Mouse (Mus musculus) hematopoietic stem cell, adult 5-6 weeks (primary cell): ENCODE data around the gene Pla2g2c. TPM values are rescaled to one million over a fixed set of nuclear protein-coding genes. Genes with fewer than 3 reads are reported as not detected.
A peak's percentile ranks its signal among the peaks of the same experiment; 100 is the strongest.

Source experiments
- ATAC-seq, 2 experiments: fragments of 125-278 bp in 1 of 2; replicated peaks in 1 of 2; 2 replicates each; pipeline ENCODE4 v1.8.0; 2016 to 2017; ENCODE audit warnings: inconsistent platforms in 2 of 2, mild to moderate bottlenecking in 2 of 2, moderate number of reproducible peaks in 2 of 2, low read depth in 1 of 2, moderate TSS enrichment in 1 of 2; ENCODE audit not compliant: low FRiP score in 2 of 2, poor library complexity in 2 of 2, severe bottlenecking in 2 of 2, insufficient read depth in 1 of 2, low TSS enrichment in 1 of 2
- total RNA-seq: library from RNA; stranded (forward); fragments of 172-1452, 232-1000 nt; gene quantifications from 2 replicates; pipeline ENCODE4 v1.2.3, GENCODE M21; 2017

The Pla2g2c gene
- total RNA-seq, 1 experiment from 2014 or later, result not detected

- ATAC-seq, result no peak
Observed at GRCm38 (mm10) chr4:138703591-138703990, 21.0 kb upstream of the Pla2g2c start.

GRCm38 (mm10) chr4:138704169-138704568 lies 20.4 kb upstream of the Pla2g2c start:
- ATAC-seq, result no peak

- no peak for ATAC-seq
Observed at GRCm38 (mm10) chr4:138706620-138707019, 18.0 kb upstream of the Pla2g2c start.

DNA sequence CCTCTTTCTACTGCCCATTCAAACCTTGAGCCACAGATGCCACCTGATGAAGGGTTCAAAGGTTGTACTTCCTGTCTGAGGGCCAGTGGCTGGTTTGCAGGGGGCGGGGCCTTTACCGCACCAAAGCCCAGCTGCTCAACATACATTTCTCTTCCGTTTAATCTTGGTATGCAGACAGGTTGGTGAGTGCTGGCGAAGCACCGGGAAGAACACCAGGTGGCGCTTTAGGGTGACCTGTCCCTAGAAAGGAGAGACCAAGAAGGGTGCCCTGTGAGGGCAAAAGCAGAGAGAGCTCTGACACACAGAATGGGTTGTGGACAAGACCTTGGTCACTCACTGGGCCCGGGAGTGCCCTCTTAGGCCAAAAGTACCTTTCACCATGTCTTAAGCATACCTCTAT lies 16.0 kb upstream of the Pla2g2c start:
- peak in 1 of 2 experiments; percentile 62; a peak in 2 of 4 replicates for ATAC-seq

DNA sequence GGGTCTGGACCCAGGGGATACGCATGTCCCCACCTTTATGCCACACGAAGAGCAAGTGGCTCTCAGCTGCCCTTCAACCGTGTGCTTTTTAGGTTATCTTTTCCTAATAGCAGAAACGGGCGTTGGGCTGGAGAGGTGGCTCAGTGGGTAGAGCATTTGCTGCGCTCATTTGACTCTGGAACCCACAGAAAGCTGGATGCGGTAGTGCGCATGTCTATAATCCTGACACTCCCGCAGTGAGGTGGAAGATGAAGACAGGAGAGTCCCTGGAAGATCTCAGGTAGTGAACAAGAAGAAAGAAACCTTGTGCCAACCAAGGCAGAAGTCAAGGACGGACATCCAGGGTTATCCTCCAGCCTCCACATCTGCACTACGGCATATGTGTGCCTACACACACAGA lies 15.3 kb upstream of the Pla2g2c start:
- no peak for ATAC-seq

DNA sequence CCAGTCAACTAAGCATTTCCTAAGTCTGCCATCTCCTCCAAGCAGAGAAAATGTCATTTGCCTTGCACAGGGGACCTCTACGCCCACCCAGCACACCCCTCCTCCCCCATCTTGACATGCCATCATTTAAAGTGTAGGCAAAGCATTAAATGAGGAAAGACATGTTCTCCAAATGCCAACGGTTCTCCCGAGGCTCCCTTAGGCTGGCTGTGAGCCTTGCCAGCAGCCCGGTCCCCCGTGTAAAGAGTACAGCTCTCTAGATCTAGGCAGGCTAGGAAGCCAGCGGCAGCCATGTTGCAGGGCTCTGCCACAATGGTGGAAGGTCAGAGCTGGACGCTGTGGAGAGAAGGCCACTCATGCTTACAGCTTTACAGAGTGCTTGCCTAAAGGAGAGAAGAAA lies 14.6 kb upstream of the Pla2g2c start:
- no peak for ATAC-seq

DNA sequence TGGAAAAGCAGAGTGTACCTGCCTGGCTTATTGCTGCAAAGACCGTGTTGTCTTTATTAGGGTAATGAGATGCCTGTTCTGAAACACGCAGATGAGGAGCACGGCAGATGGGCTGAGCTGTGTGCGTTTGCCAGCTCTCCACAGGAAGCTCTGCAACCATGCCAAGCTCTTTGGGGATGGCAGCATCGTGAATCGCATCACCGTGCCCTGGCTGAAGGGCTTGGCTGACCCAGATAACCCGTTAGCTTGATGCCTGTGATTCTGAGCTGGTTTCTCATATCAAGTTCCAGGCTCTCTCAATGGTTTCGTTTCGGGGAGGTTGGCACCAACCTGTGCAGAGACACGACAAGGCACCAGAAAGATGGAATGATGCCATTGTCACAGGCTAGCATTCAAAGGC lies 14.0 kb upstream of the Pla2g2c start:
- ATAC-seq, result no peak

DNA sequence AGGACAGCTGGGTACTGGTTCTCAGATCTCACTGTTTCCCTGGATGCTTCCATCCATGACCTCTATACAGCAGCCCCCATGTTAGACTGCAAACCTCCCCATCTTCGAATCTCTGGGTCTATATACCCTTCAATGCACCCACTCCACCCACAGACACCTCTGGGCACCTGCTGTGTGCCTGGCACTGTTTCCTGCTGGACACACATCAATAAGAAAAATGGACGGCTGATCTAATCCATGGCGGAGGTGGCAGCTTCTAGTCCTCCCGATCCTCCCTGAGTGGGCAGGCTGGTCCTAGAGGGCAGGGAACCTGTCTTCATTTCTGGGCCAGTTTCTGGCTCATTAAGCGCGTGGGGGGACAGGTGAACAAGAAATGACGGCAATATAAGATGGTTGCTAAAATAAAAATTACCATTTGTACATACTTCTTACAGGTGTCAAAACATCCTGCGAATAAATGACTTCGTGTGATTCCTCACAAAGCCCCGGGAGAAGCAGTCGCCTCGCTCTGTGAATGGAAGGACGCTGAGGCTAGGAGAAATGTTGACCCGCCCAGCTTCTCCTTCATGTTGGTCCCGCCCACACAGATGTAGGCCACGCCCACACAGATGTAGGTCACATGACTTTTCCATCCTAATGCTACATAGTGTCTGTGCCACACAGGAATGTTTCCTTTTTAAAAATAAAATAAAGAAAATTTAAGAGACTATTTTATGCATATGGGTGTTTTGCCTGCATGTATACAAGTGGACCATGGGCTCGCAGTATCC lies 13.4 kb upstream of the Pla2g2c start:
- no peak for ATAC-seq

DNA sequence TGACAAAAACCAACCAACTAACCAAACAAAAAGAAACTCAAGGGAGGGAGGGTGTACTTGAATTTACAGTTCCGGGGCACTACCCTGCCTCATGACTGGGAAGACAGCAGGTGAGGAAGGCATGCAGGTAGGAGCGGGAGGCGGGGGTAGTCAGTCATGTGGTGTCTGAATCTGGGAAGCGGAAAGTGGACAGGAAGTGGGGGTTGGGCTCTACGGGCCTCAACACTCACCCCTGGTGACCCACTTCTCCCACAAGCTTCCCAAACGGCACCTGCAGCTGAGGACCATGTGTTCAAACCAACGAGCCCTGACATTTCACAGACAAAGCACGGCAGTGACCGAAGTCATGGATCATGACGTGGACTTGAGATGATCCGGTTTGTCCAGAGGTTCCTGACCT lies 12.5 kb upstream of the Pla2g2c start:
- no peak for ATAC-seq

GRCm38 (mm10) chr4:138712621-138713020 lies 12.0 kb upstream of the Pla2g2c start:
- ATAC-seq, result no peak

DNA sequence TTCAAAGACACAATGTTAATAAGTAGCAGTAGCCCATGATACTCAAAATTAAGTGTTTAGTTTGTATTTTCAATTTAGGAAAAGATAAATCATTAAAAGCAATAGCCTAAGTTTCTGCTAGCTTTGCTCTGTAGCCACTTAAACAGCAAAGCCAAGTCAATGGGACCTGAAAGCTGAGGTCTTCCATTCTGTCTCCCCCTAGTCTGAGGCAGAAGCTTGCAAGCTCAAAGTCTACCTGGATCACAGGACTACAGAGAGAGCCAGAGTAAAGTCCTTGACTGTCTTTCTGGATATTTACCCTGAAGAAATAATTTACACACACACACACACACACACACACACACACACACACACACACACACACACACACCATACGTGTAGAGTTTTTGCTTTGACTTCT lies 10.4 kb upstream of the Pla2g2c start:
- no peak for ATAC-seq

- no peak for ATAC-seq
Observed at GRCm38 (mm10) chr4:138716697-138717096, 7.9 kb upstream of the Pla2g2c start.

DNA sequence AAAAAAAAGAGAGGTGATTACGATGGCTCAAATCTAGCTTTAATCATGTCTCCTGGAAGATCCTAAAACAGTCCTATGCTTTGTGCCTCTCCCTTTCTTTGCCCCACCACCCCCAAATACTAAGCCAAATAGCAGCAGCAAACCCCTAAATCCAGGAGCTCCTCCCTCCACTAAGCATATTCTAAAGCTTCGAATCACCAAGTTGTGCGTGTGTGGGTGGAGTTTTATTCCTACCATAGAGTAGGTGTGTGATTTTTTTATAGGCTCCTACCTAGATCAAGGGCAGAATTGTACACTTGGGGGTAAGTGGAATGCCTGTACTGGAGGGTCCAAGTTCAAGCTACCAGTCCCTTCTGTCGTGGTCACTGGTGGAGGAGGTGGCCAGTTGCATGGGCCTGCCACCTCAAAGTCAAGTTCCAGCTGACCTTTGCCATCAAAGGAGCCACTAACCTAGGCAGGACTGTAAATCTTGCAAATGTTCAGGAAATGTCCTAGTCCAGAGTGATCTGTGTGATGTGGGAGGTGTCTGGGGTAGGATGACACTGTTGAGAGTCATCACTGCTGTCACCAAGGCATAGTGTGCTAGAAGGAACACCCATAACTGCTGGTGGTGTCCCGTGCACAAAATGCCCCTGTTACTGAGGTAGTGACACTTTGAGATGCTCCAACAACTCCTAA lies 5.9 kb upstream of the Pla2g2c start:
- no peak for ATAC-seq

DNA sequence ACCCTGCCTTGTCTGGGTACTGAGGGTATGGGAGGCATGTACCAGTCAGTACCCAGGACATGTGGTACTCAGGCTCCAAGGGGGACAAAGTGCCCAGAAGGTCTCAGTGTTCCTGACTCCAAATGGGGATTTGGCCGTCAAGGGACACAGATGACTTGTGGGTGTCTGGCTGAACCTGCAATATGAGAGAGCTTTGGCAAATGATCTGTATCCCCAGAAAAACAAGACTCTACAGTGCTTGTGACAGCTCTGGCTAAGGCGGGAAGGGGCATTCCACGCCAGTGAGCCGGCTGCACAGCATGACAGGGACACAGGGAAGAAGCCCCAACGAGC lies 5.4 kb upstream of the Pla2g2c start:
- no peak for ATAC-seq

DNA sequence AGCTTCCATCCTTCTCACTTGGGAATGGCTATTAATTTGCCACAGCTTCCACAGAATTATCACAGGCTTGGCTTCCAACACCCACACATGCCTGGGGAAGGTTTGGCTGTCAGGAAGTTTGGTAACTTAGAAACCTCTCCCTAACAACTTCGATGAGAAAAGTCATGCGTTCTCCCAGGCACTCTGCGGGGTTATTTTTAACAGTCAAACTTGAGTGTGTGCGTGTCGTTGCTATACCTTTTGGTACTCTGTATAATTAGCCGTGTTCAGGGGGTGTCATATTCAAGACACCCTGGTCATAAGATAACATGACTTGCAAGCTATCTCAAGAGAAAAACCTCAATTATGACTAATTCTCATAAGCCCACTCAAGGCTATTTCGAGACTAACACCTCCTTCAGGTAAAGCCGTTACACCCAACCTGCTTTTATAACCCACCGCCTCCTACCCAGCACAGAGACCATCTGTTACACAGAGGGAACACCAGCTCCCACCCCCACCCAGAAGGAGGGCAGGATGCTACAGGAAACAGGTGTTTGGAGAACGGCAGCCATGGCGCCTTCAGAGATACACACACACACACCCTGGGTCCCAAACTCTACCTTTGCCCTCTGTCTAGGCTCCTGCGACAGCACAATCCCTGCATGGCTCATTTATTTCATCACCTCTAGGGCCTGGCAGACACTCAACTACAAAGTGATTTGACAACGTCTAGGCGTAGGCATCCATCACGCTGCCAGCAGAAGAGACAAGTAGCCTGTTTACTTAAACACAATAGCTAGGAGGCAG lies 905 bp upstream of the Pla2g2c start:
- ATAC-seq, result no peak

GRCm38 (mm10) chr4:138725127-138725461 lies 502 bp downstream of the Pla2g2c start:
- ATAC-seq, result peak; percentile 52 to 54; a peak in 3 of 4 replicates

GRCm38 (mm10) chr4:138725751-138726150 lies 1.2 kb downstream of the Pla2g2c start:
- ATAC-seq, result no peak

DNA sequence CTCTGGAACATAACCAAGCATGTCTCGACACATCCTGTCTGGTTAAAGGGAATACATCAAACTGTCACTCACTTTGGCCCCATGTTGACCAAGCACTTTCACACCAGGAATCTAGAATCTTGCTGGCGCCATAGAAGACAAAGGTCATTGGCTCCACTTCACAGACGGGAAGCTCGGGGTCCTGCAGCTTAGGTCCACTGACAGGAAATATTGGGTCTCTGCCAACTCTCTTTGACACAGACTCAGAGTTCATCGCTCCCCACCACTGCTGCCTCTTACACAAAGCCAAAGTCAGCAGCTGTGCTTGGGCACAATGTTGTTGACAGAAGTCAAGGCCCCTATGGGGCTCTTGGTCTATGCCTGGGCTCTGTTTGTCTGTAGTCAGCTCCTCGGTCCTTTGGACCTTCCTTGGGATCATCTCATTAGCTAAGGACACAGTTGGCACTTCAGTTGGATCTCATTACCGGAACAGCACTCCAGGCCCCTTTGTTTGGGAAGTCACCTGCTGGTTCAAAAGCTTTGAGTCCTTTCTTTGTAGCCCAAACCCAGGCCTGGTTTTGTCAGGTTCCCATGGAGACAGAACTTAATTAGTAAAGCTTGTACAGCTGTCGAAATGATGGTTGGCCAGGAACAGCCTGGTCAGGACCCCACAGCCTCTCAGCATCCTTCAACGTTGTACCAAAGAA lies 4.6 kb downstream of the Pla2g2c start:
- no peak for ATAC-seq
